Mouse (Mus musculus) heart, embryonic 15.5 days (tissue): ENCODE data around the gene Olfr1113. TPM values are rescaled to one million over a fixed set of nuclear protein-coding genes. Genes with fewer than 3 reads are reported as not detected.
"Not testable (repeated sequence)": the region's sequence is repeated elsewhere in the genome, so short reads cannot be mapped to it uniquely, and the experiment has no call there.

Experiments used
- ATAC-seq: fragments of 200-750 bp; cut with Nextera tagmentation; replicated peaks from 2 replicates; pipeline ENCODE4 v1.8.0; 2017; ENCODE audit warnings: low read depth, moderate TSS enrichment; ENCODE audit not compliant: insufficient number of reproducible peaks, insufficient read depth, low FRiP score
- H3K27ac ChIP-seq: fragments of 300-500 bp; sonication (generic); 2 replicates; pipeline ENCODE4 v1.5.1; 2015; ENCODE audit warnings: mild to moderate bottlenecking, inconsistent platforms
- H3K27me3 ChIP-seq: fragments of 300-500 bp; sonication (generic); 2 replicates; pipeline ENCODE4 v1.6.1; 2015; ENCODE audit warnings: inconsistent platforms
- H3K36me3 ChIP-seq: fragments of 300-500 bp; sonication (generic); 2 replicates; pipeline ENCODE4 v1.6.1; 2015; ENCODE audit warnings: mild to moderate bottlenecking, inconsistent platforms
- H3K4me1 ChIP-seq: fragments of 300-500 bp; sonication (generic); replicated peaks from 2 replicates; pipeline ENCODE4 v1.6.1; 2015; ENCODE audit warnings: inconsistent platforms
- H3K4me2 ChIP-seq: fragments of 300-500 bp; sonication (generic); 2 replicates; pipeline ENCODE4 v1.6.1; 2015; ENCODE audit warnings: inconsistent platforms, mild to moderate bottlenecking, moderate library complexity
- H3K4me3 ChIP-seq: fragments of 300-500 bp; sonication (generic); 2 replicates; pipeline ENCODE4 v1.5.1; 2015; ENCODE audit warnings: mild to moderate bottlenecking, inconsistent platforms
- H3K9ac ChIP-seq: fragments of 300-500 bp; sonication (generic); 2 replicates; pipeline ENCODE4 v1.6.1; 2015; ENCODE audit warnings: mild to moderate bottlenecking, inconsistent platforms
- H3K9me3 ChIP-seq: fragments of 300-500 bp; sonication (generic); replicated peaks from 2 replicates; pipeline ENCODE4 v1.6.1; 2016; ENCODE audit warnings: inconsistent platforms
- WGBS: fragments of 180-500 bp; shearing (Covaris S2); methylation state at CpG from one replicate; pipeline ENCODE4 v1.1.7; 2015; ENCODE audit warnings: mixed read lengths; 5-methylcytosine and 5-hydroxymethylcytosine counted together
- microRNA-seq: library from miRNA; unstranded; fragments of <30 nt; microRNA quantifications from one replicate; pipeline ENCODE4, GENCODE M21; 2016
- polyA plus RNA-seq: library from polyadenylated mRNA; unstranded; fragments of >200 nt; fragmentation: Nextera tagmentation; extraction: Ambion mirVana; gene quantifications from 2 replicates; pipeline ENCODE4 v1.2.1, GENCODE M21; 2015

Olfr1113 gene
- polyA plus RNA-seq, result not detected in 2 replicates

GRCm38 (mm10) chr2:87208670-87209069 is at the start of gene Olfr1113:
Olfr1113 (plus strand) TSS chr2:87208970.
- WGBS, result 82% methylated on average over 2 of the region's 2 CpGs
- Histone ChIP-seq H3K36me3 (no peaks in the 10 kb centered on the region), H3K9me3 (no peaks in the 10 kb centered on the region), H3K4me2 (no peak within 1 kb of the TSS), H3K27ac (no peak within 1 kb of the TSS), H3K9ac (no peak within 1 kb of the TSS), H3K4me3 (no peak within 1 kb of the TSS), H3K4me1 (no peaks in the 10 kb centered on the region), H3K27me3 (no peaks in the 10 kb centered on the region)
- no peak for ATAC-seq

- H3K4me2 ChIP-seq, ATAC-seq, H3K9ac ChIP-seq, H3K4me3 ChIP-seq, H3K9me3 ChIP-seq, H3K27ac ChIP-seq, H3K4me1 ChIP-seq, H3K27me3 ChIP-seq, H3K36me3 ChIP-seq: not testable (repeated sequence)
- 68% methylated on average over 2 of the region's 2 CpGs for WGBS
Measured at GRCm38 (mm10) chr2:87167731-87168130, 41.0 kb upstream of the Olfr1113 start.

GRCm38 (mm10) chr2:87187498-87187897 is 21.3 kb upstream of the Olfr1113 start, which contains the start of gene Olfr1112:
Olfr1112 (plus strand) TSS chr2:87187798.
- Histone ChIP-seq H3K9ac (no peak within 1 kb of the TSS), H3K4me1 (no peaks in the 10 kb centered on the region), H3K9me3 (0 out of 2 replicates have a peak, but pooled peaks cover 3% of the 10 kb centered on the region), H3K36me3 (no peaks in the 10 kb centered on the region), H3K4me3 (no peak within 1 kb of the TSS), H3K4me2 (no peak within 1 kb of the TSS), H3K27me3 (no peaks in the 10 kb centered on the region), H3K27ac (no peak within 1 kb of the TSS)
- WGBS, result 75% methylated on average over 1 of the region's 1 CpGs
- no peak for ATAC-seq

- WGBS, result 74% methylated on average over 2 of the region's 2 CpGs
- Histone ChIP-seq H3K4me3 (no peak within 1 kb of the TSS), H3K27me3 (no peaks in the 10 kb centered on the region), H3K27ac (no peak within 1 kb of the TSS), H3K4me1 (no peaks in the 10 kb centered on the region), H3K36me3 (no peaks in the 10 kb centered on the region), H3K4me2 (no peak within 1 kb of the TSS), H3K9me3 (no peaks in the 10 kb centered on the region), H3K9ac (no peak within 1 kb of the TSS)
- ATAC-seq, result no peak
Measured at GRCm38 (mm10) chr2:87247713-87248112, 38.9 kb downstream of the Olfr1113 start, which contains the start of gene Olfr1115. Olfr1115 (plus strand) TSS chr2:87248013.

Small RNA genes within 50 kb of the gene (microRNA-seq; reads per million reads assigned to microRNA genes)
- gene Gm27438, result not detected

Other genes with a start within 250 kb of the Olfr1113 start
- not detected in 2 replicates for gene Olfr1099, start 248.3 kb upstream of the Olfr1113 start, polyA plus RNA-seq
- not detected in 2 replicates for gene Olfr1100, start 229.0 kb upstream of the Olfr1113 start, polyA plus RNA-seq
- gene Olfr1101, start 217.7 kb upstream of the Olfr1113 start, polyA plus RNA-seq, result not detected in 2 replicates
- not detected in 2 replicates for gene Olfr1102, start 210.6 kb upstream of the Olfr1113 start, polyA plus RNA-seq
- not detected in 2 replicates for gene Olfr1104, start 181.9 kb upstream of the Olfr1113 start, polyA plus RNA-seq
- gene Olfr1105, start 172.4 kb upstream of the Olfr1113 start, polyA plus RNA-seq, result not detected in 2 replicates
- gene Olfr1106, start 156.7 kb upstream of the Olfr1113 start, polyA plus RNA-seq, result not detected in 2 replicates
- not detected in 2 replicates for gene Olfr1107, start 133.2 kb upstream of the Olfr1113 start, polyA plus RNA-seq
- gene Olfr1109, start 113.0 kb upstream of the Olfr1113 start, polyA plus RNA-seq, result not detected in 2 replicates
- not detected in 2 replicates for gene Olfr259, start 94.4 kb upstream of the Olfr1113 start, polyA plus RNA-seq
- not detected in 2 replicates for gene Olfr1110, start 68.7 kb upstream of the Olfr1113 start, polyA plus RNA-seq
- gene Olfr1111, start 56.3 kb upstream of the Olfr1113 start, polyA plus RNA-seq, result not detected in 2 replicates
- gene Olfr1112, start 21.2 kb upstream of the Olfr1113 start, polyA plus RNA-seq, result not detected in 2 replicates
- not detected in 2 replicates for gene Olfr1115, start 39.0 kb downstream of the Olfr1113 start, polyA plus RNA-seq
- not detected in 2 replicates for gene Olfr1116, start 58.6 kb downstream of the Olfr1113 start, polyA plus RNA-seq
- not detected in 2 replicates for gene Olfr1118, start 98.6 kb downstream of the Olfr1113 start, polyA plus RNA-seq
- not detected in 2 replicates for gene Olfr1120, start 145.8 kb downstream of the Olfr1113 start, polyA plus RNA-seq
- gene Olfr1121, start 160.9 kb downstream of the Olfr1113 start, polyA plus RNA-seq, result not detected in 2 replicates
- not detected in 2 replicates for gene Olfr1122, start 176.9 kb downstream of the Olfr1113 start, polyA plus RNA-seq
- gene Olfr1123, start 207.7 kb downstream of the Olfr1113 start, polyA plus RNA-seq, result not detected in 2 replicates
- not detected in 2 replicates for gene Olfr1124, start 221.3 kb downstream of the Olfr1113 start, polyA plus RNA-seq
- gene Olfr1126, start 245.0 kb downstream of the Olfr1113 start, polyA plus RNA-seq, result not detected in 2 replicates